Mouse (Mus musculus) T-helper 17 cell (primary cell): ENCODE measurements around the gene Cfap161.

ENCODE experiments used
- in situ Hi-C, 2 experiments: fragments of 300-600 bp; cut with MboI, MseI; formaldehyde crosslinking; loops; 1 replicate in 1 of 2; 2 replicates in 1 of 2; pipeline ENCODE4 v1.15.1; 2025; ENCODE audit warnings: high pct_unique_total_duplicates in 2 of 2

The Cfap161 gene

DNA sequence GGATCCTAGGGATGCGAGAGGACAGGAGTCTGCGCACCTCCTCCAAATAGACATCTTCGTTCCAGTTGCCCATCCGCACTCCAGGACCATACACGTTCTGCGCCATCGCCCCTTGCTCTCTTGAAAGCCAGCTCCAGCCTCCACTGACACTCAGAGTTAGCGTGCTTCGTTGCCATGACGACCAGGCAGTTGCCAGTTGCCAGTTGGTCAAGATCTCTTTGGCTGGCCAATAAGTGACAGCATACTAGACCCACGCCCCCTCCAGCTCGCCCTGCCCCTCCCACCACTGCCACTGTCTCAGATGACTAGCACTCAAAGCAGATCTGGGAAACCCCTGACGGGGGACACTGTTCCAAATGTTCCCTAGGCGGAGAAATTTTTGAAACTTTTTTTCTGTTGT is at the start of gene Cfap161:
Gene Cfap161, minus strand, starts transcription at position 176 of the 400 bp plus-strand sequence.
- in situ Hi-C loops = no loop called here

DNA sequence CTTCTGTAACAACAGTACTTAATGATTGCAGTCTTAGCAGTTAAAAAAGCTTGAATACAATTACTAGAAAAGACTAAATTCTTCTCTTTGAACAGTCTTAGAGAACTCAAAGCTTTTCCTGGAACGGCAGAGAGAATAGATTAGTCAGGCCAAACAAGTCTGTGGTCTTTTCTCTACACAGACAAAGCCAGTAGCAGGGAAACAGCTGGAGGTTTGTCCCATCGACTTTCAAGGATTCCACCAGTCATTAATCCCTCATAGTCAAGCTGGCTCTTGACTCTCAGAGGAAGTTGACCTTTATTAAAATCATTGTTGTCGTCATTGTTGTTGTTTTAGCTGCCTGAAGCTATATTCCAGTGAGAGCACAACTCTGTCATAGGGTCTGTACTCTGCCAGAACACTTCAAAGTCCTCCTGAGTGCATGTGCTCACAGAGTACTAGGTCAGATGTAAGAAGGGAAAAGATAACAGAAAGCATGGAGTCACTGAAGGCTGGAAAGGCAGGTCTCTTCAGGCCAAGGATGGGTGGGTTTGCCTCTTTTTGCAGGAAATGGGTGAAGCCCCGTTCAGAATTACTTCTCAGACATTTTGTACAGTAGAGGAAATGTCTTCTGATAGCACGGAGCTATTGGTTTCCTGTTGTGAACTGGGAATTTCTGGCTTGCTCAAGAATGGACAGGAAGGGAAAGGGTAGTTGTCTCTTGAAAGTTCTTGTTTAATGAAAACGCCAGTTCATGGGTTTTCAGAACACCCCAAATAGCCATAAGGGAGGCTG is 48.0 kb upstream of the Cfap161 start:
- in situ Hi-C loops = no loop called here

DNA sequence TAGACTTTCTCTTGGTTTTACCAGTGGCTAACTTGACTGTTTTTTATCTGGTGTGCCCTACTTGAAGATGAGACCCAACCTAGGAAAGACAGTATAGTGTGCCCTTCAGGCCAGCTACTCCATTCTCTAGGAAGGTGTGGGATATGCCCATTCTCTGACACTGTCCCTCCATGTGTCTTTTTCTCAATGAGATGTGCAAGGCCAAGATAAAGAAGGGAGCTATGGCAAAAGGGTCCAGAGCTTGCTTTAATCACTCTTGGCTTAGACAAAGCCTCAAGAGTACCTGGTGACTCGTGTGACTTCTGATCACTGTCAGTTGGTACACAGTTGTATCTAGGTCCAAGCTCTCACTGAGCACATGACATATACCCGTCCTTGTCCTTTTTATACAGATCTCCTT is 45.4 kb upstream of the Cfap161 start:
- in situ Hi-C loops = no loop called here

DNA sequence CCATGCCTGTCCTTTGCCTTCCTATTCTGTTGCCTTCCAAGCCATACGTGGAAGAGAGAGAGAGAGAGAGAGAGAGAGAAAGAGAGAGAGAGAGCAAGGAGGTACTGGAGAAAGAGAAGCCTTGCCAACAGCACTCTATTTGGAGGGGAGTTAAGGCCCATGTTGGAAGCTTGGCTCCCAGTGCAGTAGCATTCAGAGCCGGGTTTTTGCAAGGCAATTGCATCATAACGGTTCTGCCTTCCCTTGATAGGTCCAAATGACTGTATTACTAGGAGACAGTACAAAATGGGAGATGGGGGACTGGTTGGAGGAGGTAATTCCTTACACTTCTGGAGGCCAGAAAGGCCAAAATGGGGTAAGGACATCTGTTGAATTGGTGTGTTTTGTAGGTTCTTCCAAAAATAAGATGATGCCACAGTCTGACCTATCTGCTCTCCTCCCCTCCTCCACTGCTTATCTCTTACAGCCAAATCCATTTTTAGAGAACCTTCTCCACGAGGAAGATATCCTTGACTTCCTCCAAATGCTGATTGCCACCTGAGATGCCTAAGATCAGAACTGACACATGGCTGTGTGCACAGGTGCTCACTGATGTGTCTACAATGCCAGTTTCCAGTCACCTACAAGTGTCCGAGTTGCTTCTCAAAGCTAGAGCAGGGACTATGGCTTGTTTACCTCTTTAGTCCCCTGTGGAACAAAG is 44.0 kb upstream of the Cfap161 start:
- in situ Hi-C loops = no loop called here

DNA sequence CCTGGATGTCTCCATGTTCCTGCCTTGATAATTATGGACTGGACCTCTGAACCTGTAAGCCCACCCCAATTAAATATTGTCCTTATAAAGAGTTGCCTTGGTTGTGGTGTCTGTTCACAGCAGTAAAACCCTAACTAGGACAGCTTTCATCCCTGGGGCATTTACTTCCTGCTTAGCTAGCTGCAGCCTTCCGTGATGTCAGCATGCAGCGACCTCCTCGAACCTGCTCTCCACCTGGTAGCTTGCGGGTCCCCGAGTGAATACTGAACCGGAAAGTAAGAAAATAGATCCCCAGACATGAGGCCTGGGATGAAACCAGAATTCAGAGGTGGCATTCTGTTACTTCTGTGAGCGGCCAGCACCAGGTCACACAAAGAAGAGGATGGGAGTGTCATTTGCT is 34.7 kb upstream of the Cfap161 start:
- in situ Hi-C loops = no loop called here

DNA sequence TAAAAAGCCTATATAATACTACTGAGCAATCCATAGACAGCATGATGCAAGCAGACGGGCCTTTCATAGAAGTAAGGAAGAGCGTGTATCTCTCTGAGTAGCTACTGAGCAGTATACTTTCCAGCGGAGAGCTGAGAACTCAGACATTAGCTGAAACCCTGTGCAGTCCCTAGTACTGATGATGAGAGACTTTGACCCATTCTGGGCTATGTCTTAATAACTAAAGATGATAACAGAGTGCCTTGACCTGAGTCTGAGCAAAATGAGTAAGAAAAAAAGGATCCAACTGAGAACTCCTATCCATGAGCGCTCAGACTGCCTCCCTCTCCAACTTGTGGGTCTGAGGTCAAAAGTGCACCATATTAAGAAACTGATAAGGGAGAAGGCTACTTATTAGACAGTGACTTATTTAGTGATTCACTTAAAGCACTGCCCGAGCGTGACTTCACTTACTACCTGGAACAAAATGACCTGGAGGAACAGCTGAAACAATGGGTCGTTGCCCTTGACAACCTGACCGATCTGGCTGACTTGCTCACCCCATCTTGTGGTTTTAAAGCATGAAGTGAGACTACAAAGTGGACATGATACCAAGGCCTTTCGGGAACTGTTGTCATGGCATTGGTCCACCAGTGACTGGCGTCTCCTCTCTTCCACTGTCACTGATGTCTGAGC is 32.9 kb upstream of the Cfap161 start:
- in situ Hi-C loops = no loop called here

DNA sequence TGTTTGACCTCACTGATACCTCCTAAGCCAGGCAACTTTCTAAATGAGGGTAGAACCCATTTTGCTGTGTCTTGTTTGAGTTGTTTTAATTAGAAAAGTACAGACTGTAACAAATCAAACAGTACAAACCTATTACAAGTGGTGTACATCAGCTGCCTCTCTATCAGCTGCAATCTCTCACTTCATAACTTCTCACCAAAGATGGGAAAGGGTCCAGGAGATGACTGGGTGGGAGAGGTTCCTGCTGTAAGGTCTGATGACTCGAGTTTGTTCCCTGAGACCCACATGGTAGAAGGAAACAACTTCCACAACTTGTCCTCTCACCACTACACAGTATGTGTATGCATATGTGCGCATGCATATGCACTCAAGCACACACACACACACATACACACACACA is 32.1 kb upstream of the Cfap161 start:
- in situ Hi-C loops = no loop called here

DNA sequence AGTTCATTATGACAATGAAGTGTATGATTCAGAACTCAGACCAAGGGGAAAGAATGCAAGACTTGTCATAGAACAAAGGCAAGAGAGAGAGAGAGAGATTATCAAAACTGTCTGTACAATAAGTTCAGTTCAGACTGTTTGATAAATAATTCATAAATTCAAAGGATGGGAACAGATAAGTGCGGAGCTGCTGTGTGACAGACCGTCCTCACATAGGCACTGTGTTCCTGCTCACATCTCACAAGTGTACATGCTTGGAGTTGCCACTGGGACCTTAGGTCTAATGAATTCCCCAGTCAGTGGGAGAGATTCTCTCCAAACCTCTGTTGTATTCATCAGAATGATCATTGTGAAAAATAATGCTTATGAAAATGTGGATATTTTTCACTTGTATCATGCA is 27.3 kb upstream of the Cfap161 start:
- in situ Hi-C loops = no loop called here

DNA sequence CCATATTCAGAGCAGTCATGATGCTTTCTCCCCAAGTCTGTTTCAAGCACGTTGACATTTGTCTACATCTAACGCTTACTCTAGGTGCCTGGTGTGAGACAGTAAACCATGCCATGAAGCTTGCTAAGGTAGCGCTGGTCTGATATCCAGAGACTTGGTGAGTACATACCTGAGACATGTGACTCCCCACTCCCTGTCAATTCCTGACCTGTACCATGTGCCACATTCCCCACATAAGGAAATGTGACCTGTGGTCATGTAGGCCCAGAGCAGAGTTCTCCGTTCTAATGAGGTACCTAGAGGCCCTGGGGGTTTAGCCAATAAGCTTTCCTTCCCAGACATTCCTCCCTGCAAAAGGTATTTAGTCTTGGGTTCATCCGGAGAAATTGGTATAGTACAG is 22.2 kb upstream of the Cfap161 start:
- in situ Hi-C loops = no loop called here

DNA sequence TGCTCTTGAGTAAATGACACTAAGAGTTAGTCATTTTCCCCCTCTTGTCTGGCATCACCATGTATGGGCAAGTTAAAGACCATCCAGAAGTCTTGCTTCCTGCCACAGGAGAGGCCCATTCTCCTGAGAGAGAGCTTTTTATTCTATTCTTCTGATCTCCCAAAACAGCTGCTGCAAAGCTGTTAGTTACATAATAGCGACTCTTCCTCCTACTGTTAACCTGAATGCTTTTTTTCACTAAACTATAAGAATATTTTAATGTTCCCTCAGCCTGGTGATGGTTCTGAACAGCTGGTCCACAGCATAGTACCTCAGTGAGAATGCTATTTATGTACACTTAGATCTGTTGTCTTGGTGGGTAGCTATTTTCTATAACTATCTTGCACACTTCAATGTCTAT is 21.0 kb upstream of the Cfap161 start:
- in situ Hi-C loops = no loop called here

DNA sequence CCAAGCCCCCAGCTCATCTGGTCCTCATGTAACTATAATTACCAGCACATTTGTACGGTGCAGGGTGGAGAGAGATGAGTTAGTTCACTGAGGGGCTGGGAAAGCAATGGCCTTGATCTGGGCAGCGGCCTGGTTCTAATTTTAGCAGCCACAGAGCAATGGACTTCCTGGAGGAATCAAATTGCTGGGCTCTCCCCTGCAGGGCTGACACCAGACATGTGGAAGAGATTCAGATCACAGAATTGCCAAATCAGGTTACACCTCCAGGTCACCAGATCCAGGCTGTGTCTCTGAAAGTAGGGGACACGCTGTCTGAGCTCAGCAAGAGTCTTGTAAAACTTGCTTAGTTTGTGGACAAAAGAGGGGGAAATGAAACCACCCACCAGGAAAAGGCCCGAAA is 19.3 kb upstream of the Cfap161 start:
- in situ Hi-C loops = no loop called here

DNA sequence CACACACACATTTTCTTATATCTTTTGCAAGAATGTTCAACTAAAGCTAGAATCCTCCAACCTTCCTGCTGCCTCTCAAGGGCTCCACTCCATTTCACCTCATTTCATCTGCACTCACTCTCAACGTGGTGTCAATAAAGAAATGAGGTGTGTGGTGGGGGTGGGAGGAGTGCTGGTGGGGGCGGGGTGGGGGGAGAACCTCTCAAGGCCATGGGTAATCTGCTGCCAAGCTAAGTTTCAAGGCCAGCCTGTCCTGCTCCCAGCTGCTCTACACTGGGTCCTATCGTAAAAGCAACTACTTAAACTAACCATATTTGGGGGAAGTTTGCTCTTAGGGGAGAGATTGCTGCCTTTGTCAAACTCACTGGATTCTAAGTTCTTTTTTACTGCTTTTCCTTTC is 18.8 kb upstream of the Cfap161 start:
- in situ Hi-C loops = no loop called here

DNA sequence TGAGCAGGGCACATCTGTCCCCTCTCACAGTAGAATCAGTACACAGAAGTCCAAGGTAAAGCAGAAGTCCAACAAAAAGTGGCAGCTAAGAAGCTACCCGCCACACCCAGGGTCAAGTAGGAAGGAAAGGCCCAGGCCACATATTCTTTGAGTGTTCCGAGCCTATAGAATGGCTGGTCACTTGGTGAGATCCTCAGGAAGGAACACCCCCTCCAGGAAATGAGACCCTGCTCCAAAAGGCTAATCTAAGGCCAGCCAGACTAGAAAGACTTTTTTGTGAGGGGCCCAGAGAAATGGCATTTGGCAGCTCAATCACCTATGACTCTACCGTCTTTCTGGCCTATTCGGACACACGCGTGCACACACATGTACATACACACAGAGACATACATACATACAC is 18.3 kb upstream of the Cfap161 start:
- in situ Hi-C loops = no loop called here

DNA sequence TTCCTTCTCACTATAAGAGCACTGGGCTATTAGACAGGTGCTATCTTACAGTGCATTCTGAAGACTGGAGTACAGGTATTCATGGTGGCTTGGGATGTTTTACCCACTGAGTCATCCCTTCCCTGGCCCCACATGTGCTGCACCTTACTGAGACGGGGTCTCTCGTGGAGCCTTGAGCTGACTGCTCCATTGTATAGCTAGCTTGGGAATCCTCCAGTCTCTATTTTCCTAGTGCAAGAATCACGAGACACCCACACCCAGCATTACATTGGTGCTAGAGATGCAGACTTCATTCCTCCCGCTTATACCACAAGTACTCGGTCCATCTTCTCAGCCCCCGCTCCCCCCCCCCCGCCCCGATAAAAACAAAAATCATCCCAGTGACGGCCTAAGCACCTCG is 17.9 kb upstream of the Cfap161 start:
- in situ Hi-C loops = no loop called here

DNA sequence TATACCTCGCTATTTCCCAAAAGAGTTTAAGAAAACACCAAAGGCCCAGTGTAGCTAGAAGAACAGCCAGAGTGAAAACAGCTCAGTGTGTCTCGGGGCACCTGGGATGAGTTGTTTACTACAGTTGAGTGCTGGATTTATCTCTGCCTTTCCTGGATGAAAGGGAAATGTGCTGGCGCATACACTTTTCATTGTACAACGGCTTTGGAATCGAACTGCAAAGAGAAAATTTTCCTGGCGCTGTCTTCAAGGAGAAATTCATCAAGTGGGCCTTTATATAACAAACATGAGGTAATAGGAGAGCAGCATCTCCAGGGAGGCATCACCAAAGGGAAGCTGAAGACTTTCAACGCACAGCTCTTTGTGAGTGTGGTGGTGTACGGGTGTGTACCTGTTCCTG is 17.2 kb upstream of the Cfap161 start:
- in situ Hi-C loops = no loop called here

DNA sequence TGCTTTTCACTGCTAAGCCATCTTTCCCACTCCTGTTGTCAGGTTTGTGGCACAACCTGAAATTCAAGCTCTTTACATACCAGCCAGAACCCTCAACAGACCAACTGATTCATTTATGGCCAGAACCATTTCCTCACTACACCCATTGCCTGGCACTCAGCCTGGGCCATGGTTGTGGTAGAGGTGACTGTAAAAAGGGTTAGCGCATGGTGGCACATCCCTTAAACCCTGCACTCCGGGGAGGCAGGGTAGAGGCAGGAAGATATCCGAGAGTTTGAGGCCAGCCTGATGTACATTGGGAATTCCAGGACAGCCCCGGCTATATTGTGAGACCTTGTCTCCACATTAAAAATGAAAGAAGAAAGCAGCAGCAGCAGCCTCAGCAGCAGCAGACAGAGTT is 16.8 kb upstream of the Cfap161 start:
- in situ Hi-C loops = no loop called here

DNA sequence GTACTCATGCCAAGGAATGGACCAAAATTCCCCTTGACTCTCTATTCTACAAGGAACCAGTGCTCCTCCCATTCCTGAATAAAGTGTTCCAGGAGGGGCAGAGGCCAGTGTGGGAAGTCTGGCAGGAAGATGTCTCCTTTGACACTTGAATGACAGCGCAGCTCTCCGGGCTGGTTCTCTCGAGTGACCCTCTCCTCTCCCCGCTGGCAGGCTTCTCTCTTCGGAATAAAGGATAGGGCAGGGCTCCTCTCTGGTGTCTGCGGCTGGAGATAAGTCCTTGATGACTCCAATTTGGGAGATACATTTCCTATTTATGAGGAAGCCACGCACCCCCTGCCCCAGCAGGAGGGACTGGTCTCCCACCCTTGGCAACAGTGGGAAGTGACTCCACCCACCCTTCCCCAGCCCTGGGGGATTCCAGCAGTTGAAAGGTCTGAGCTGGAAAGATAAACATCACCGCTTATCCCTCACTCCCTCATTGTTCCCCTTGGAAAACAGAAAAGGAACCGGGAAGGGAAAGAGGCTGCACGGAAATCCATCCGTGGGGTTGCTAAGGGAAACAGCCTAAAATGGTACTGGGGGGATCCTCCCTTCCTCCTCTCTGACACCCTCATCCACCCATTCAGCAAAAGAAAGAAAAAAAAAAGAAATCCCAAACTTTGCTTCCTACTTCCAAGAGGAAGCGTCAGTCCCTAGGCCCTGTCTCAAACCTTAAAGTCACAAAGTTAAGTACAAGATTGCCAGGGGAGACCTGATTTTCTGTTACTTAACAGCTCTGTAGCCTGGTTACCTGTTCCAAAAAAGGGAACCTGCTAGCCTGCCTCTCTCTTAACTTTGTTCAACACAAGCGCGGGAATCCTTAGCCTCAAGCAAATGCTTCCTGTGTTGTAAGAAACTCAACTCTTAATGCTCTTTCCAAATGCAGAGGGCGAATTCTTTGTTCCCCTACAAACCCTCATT is 15.7 kb upstream of the Cfap161 start:
- in situ Hi-C loops = no loop called here

DNA sequence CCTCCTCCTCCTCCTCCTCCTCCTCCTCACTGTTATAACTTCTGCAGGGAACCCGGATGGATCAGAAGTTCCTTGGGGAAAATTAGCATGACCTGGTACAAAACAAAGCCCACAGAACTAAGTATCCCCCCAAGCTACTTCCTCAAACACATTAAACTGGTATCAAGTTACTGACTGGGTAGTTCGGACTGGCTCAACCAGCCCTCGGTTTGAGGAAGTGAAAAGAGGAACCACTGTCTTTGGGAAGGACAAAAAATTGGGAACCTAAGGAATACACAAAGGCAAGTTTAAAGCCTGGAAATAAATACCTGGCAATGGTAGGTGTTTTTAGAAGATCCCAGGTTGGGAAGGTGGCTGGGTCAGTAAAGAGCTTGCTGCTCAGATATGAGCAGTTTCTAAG is 15.0 kb upstream of the Cfap161 start:
- in situ Hi-C loops = no loop called here

DNA sequence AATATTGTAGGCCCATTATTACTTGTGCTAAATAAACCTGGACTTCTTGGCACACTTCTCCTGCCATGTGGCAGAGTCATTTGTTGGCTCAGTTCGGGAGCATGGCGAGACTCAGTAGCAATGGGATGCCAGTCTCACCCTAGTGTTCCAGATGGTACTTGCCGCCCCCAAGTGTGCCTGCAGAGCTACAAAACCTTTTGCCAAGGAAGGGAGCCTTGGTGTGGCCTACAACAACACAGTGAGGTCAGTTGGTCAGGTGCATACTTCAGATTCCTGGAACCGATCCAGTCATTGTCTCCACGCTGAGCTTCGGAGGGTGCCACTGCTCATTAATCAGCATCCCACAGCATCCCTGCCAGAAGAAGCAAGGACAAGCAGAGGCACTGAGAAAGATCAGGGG is 14.4 kb upstream of the Cfap161 start:
- in situ Hi-C loops = no loop called here

DNA sequence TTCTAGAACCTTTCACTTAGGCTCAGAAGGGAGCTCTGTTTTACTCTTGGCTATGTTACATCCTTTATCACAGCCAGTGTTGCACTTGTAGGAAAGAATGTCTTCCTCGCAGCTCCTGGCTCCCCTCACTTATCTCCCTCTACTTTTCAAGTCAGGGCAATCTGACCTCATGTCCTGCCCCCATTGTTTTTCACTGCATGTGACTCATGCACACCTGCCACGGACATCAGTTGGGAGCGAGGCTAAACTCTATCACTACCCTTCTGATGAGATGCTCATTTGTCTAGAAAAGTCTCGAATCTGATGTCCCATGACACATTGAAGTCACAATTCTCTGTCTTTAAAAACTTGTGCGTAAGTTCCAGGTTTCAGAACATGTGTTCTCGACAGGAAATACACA is 12.3 kb upstream of the Cfap161 start:
- in situ Hi-C loops = no loop called here

DNA sequence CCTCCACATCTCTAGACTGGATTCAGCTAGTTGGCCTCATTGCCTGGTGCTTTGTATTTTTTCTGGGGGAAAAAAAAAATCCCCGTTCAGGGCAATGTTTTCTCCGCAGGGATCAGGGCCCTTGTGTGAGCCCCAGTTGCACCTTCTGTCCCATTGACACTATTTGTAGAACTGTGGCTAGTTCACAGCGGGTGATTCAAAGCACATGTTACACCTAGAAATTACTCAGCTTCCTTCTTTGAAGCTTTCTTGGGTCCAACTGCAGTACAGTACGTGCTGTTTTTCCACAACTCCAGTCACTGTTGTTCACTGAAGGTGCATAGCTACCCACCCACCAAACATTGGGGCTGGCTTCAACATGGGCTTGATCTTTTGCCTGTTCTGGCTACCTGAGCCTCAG is 9.1 kb upstream of the Cfap161 start:
- in situ Hi-C loops = no loop called here

DNA sequence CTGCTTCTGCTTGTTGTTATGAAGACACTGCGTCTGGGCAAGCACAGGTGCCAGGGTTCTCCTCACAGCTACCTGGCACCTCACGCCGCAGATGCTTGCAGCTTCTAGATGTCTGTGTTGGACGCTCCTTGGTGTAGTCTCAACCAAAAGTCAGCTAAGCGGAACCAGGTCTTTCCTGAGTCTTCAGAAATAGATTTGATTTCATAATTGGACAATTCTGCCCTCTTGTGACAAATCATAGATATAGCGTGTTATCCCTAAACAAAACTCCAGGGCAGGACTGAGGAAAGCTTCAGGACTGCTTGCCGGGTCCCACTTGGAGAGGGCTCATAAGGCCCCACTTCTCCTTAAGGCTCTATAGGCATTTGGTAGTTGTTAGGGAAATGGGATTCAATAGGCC is 7.8 kb upstream of the Cfap161 start:
- in situ Hi-C loops = no loop called here
